Mouse (Mus musculus): ENCODE measurements around the gene Thap3.

The Thap3 gene

GRCm38 (mm10) chr4:151980699-151981098 lies 8.1 kb downstream of the Thap3 start:
- ChIA-PET CTCF (interaction anchor here (0.6 to 4.4 kb wide), 57 partner anchors 8 to 206 kb away, joined by 3 to 47 read pairs (median 4); partner anchors contain the start of genes Thap3 (in 3 of the 4), Nol9 (in 2 of the 4), Phf13 (in 2 of the 4) and Tas1r1 (in 2 of the 4)), POLR2A (interaction anchor here (1.0 to 2.4 kb wide), 21 partner anchors 8 to 62 kb away, joined by 3 to 11 read pairs (median 5); partner anchors contain the start of genes Klhl21 (in 3 of the 4), Nol9 (in 2 of the 4), Tas1r1 (in 2 of the 4) and Zbtb48 (in 2 of the 4))

GRCm38 (mm10) chr4:151977748-151978147 lies 11.0 kb downstream of the Thap3 start:
- POLR2A ChIA-PET = interaction anchor here in 2 of 4 experiments (0.6 to 1.2 kb wide), 2 partner anchors 27 to 32 kb away, joined by 3 read pairs; no protein-coding TSS in a partner anchor

DNA sequence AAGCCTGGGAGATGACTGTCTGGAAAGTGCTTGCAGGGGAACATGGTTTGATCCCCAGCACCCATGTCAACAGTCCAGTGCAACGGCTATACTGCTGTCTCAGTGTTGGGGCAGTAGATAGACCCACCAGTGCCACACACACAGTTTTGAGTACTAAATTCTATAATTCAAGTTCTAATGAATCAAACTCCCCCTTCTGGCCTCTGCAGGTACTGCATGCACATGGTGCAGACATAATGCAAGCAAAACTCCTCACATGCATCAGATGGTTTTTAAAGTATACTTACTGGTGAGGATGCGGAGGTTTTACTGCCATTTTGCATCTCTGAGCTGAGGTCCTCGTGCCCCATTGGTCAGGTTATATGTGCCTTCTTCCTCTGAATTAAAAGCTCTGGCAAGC lies 13.4 kb downstream of the Thap3 start:
- CTCF ChIA-PET = interaction anchor here (0.6 to 4.7 kb wide), 19 partner anchors 9 to 213 kb away, joined by 3 to 57 read pairs (median 3); partner anchors contain the start of genes Dnajc11 (in 2 of the 4), Phf13 (in 2 of the 4), Klhl21 (in 1 of the 4) and Nol9 (in 1 of the 4)
- POLR2A ChIA-PET = interaction anchor here in 2 of 4 experiments (1.0 to 3.9 kb wide), 7 partner anchors 12 to 42 kb away, joined by 3 to 15 read pairs (median 4); partner anchors contain the start of genes Klhl21 (in 2 of the 2) and Dnajc11 (in 1 of the 2)

More at GRCm38 (mm10) chr4:151977748-151978147, 11.0 kb downstream of the Thap3 start:
- CTCF ChIA-PET = interaction anchor here in 3 of 4 experiments (0.6 to 1.7 kb wide), 5 partner anchors 9 to 1170 kb away, joined by 3 read pairs; partner anchors contain the start of gene Zbtb48 (in 1 of the 3)

DNA sequence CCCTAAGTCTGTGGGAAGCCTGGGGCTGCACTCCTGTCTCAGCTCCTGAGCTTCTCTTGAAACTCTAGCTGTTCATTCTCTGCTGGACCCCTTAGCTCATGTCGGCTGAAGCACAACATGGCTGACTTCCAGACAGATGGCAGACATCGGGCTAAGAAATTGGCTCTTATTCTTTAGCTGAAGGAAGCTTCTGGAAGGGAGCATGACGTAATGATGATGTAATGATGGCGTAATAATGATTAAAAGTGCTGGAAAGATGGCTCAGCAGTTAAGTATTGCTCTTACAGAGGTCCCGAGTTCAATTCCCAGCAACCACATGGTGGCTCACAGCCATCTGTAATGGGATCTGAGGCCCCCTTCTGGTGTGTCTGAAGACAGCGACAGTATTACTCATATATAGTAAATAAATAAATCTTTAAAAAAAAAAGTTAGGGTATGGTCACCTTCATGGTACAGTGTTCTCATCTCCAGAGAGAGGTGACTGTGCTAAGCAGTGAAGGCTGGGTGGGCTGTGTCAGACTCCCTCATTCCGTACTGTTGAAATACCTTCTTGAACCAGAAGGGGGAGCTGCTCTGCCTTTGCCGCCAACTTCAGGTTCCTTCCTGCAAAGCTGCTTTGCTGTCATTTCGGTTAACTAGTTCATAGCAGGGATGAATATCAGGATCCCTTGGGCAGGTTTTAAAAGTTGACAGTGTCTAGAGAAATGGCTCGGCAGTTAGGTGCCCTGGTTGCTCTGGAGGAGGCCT lies 16.4 kb downstream of the Thap3 start:
- POLR2A ChIA-PET = interaction anchor here (0.6 to 7.0 kb wide), 28 partner anchors 8 to 1703 kb away, joined by 3 to 55 read pairs (median 4); partner anchors contain the start of genes Klhl21 (in 2 of the 4), Camta1 (in 1 of the 4), Nol9 (in 1 of the 4) and Phf13 (in 1 of the 4)
- CTCF ChIA-PET = interaction anchor here (0.6 to 4.7 kb wide), 78 partner anchors 8 to 489 kb away, joined by 3 to 57 read pairs (median 4); partner anchors contain the start of genes Dnajc11 (in 4 of the 4), Thap3 (in 3 of the 4), Phf13 (in 2 of the 4) and Tas1r1 (in 2 of the 4)

GRCm38 (mm10) chr4:151968204-151968921 lies 20.4 kb downstream of the Thap3 start:
- POLR2A ChIA-PET = interaction anchor here in 2 of 4 experiments (0.5 to 7.0 kb wide), 13 partner anchors 8 to 569 kb away, joined by 3 to 55 read pairs (median 4); partner anchors contain the start of gene Klhl21 (in 1 of the 2)
- CTCF ChIA-PET = interaction anchor here (0.5 to 3.4 kb wide), 10 partner anchors 8 to 1559 kb away, joined by 3 to 32 read pairs (median 4); partner anchors contain the start of gene Phf13 (in 1 of the 4)

GRCm38 (mm10) chr4:151962817-151963216 lies 26.0 kb downstream of the Thap3 start:
- ChIA-PET POLR2A (interaction anchor here in 2 of 4 experiments (0.7 to 6.1 kb wide), 6 partner anchors 9 to 100 kb away, joined by 3 to 55 read pairs (median 4); partner anchors contain the start of gene Dnajc11 (in 1 of the 2)), CTCF (interaction anchor here in 2 of 4 experiments (0.7 to 6.6 kb wide), 4 partner anchors 10 to 29 kb away, joined by 3 to 57 read pairs (median 7); partner anchors contain the start of gene Dnajc11 (in 1 of the 2))

DNA sequence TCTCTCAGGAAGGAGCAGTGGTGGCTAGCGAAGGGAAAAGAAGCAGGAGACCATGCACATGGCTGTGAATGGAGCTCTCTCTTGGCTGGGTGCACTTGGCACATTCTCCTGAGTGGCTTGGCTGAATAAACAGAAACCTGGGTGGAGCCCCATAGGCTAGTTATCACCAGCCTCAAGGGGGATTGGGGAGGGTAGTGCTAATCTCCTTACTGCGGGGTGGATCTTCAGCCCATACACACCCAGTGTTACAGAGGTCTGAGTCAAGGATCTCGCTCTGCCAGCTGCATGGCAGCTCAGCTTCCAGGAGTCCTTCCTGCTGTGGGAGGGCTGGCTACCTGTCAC lies 28.3 kb downstream of the Thap3 start:
- ChIA-PET POLR2A (interaction anchor here in 2 of 4 experiments (0.6 to 6.8 kb wide), 10 partner anchors 8 to 648 kb away, joined by 3 to 55 read pairs (median 4); partner anchors contain the start of genes Klhl21 (in 2 of the 2) and Dnajc11 (in 1 of the 2)), CTCF (interaction anchor here in 2 of 4 experiments (0.6 to 6.6 kb wide), 4 partner anchors 9 to 184 kb away, joined by 3 to 57 read pairs (median 4); no protein-coding TSS in a partner anchor)

DNA sequence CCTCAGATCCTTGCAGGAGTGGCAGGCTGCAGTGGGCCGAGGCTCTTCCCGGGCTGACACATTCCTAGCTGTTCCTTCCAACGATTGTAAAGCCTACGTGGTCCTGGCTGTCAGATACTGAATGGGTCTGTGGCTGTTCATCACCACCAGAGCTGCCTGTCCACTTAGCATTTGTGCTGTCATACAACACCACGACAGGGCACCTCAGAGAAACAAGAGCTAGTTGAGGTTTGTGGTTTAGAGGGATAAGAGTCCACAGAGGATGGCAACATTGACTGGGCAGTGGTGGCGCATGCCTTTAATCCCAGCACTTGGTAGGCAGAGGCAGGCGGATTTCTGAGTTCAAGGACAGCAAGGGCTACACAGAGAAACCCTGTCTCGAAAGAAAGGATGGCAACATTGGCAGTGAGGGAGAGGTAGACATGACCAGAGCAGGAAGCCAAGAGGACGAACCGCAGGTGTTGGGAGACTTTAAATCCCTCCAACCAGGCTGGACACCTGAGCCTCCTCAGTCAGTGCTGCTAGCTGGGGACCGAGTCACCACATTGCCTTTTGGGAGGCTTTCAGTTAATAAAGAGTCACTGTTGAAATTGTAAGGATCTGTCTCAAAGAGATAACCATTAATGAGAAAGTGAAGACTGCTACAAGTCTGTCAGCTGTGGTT lies 28.8 kb downstream of the Thap3 start:
- CTCF ChIA-PET = interaction anchor here in 2 of 4 experiments (1.0 to 6.6 kb wide), 3 partner anchors 9 to 22 kb away, joined by 3 to 57 read pairs (median 4); no protein-coding TSS in a partner anchor
- POLR2A ChIA-PET = interaction anchor here in 2 of 4 experiments (0.6 to 6.8 kb wide), 10 partner anchors 10 to 647 kb away, joined by 3 to 55 read pairs (median 4); partner anchors contain the start of genes Klhl21 (in 2 of the 2) and Dnajc11 (in 1 of the 2)

- POLR2A ChIA-PET = interaction anchor here in 3 of 4 experiments (0.5 to 6.8 kb wide), 13 partner anchors 8 to 314 kb away, joined by 3 to 55 read pairs (median 4); partner anchors contain the start of gene Dnajc11 (in 1 of the 3)
- CTCF ChIA-PET = interaction anchor here (0.5 to 1.1 kb wide), 8 partner anchors 13 to 387 kb away, joined by 3 read pairs; partner anchors contain the start of gene Dnajc11 (in 1 of the 4)
Measured at GRCm38 (mm10) chr4:151957584-151958315, 31.0 kb downstream of the Thap3 start.

- POLR2A ChIA-PET = interaction anchor here in 3 of 4 experiments (0.6 to 6.8 kb wide), 19 partner anchors 9 to 164 kb away, joined by 3 to 53 read pairs (median 5); partner anchors contain the start of genes Dnajc11 (in 2 of the 3), Camta1 (in 1 of the 3) and Klhl21 (in 1 of the 3)
- CTCF ChIA-PET = interaction anchor here (0.6 to 2.4 kb wide), 9 partner anchors 14 to 216 kb away, joined by 3 to 9 read pairs (median 5); partner anchors contain the start of gene Dnajc11 (in 1 of the 4)
Measured at GRCm38 (mm10) chr4:151955791-151956190, 33.0 kb downstream of the Thap3 start.

DNA sequence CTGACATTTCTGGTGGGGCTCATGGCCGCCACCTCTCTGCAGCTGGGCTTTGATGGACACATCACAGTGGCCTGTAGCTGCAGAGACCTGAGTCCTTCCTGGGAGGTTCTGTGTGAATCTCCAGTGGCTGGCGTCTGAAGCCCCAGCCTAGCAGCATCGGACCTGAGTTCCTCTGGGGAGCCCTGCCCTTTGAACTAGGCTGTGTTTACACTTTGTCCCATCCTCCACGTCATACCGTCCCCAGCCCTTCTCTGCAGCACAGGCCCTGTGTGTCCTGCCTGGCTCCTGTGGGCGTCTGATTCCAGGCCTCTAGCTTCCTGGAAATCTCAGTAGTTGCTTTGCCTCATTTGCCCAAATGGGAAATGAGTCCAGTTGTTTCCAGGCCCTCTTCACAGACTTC lies 35.6 kb downstream of the Thap3 start:
- POLR2A ChIA-PET = interaction anchor here in 2 of 4 experiments (0.5 to 3.3 kb wide), 6 partner anchors 18 to 517 kb away, joined by 3 to 13 read pairs (median 4); partner anchors contain the start of genes Dnajc11 (in 1 of the 2) and Klhl21 (in 1 of the 2)
- CTCF ChIA-PET = interaction anchor here in 3 of 4 experiments (0.8 to 3.7 kb wide), 7 partner anchors 20 to 166 kb away, joined by 3 to 15 read pairs (median 3); partner anchors contain the start of genes Dnajc11 (in 1 of the 3) and Klhl21 (in 1 of the 3)

GRCm38 (mm10) chr4:151948497-151949471 lies 40.0 kb downstream of the Thap3 start:
- ChIA-PET CTCF (no interaction called here), POLR2A (interaction anchor here in 2 of 4 experiments (1.0 to 6.6 kb wide), 4 partner anchors 9 to 18 kb away, joined by 3 to 53 read pairs (median 4); no protein-coding TSS in a partner anchor)

DNA sequence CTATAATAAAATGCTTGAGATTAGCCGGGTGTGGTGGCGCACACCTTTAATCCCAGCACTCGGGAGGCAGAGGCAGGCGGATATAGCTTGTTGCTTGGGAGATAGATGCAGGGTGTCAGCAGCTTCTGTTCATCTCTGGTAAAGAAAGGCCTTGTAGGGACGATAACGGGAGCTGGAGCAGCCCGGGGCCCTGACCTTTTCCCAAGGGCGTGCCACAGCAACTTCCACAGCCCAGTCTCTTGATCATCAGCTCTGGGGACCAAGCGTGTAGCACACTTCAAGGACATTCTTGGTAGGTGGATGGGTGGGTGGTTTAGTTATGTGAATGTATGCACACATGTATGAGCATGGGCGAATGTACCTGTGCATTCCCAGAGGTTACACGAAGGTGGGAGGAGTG lies 42.6 kb downstream of the Thap3 start:
- ChIA-PET CTCF (interaction anchor here (0.7 to 3.7 kb wide), 8 partner anchors 8 to 170 kb away, joined by 3 to 27 read pairs (median 3); partner anchors contain the start of genes Dnajc11 (in 2 of the 4) and Tnfrsf25 (in 1 of the 4)), POLR2A (interaction anchor here in 3 of 4 experiments (0.6 to 6.6 kb wide), 13 partner anchors 11 to 1099 kb away, joined by 3 to 53 read pairs (median 4); partner anchors contain the start of genes Dnajc11 (in 2 of the 3) and Zbtb48 (in 1 of the 3))

DNA sequence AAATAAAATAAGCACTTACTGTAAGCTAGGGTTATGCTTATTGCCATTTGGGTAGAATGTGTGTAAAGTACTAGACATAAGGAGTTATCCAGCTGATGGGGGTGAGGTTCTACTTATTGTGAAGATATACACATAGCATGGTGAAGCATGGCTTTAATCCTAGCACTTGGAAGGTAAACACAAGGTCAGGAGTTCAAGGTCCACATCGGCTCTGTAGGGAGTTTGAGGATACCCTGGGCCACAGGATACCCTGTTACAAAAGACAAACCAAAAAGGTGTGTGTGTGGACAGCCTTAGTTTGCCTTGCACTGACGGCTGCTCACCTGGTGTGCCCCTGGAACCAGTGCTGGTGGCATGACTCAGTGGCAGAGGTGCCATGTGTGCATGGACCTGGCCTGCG lies 50.7 kb downstream of the Thap3 start:
- CTCF ChIA-PET = interaction anchor here in 3 of 4 experiments (0.8 to 1.6 kb wide), 5 partner anchors 9 to 328 kb away, joined by 3 to 5 read pairs (median 3); no protein-coding TSS in a partner anchor
- POLR2A ChIA-PET = interaction anchor here in 2 of 4 experiments (0.9 to 5.4 kb wide), 5 partner anchors 8 to 31 kb away, joined by 3 to 40 read pairs (median 6); no protein-coding TSS in a partner anchor

Measured in embryonic stem cell, embryonic (primary cell).